Mouse (Mus musculus): Measurements from ENCODE around the gene Prkca. TPM values are rescaled to one million over a fixed set of nuclear protein-coding genes. Genes with fewer than 3 reads are reported as not detected.

Prkca gene
- polyA plus RNA-seq, 1 experiment from 2014 or later = 9.7 TPM

DNA sequence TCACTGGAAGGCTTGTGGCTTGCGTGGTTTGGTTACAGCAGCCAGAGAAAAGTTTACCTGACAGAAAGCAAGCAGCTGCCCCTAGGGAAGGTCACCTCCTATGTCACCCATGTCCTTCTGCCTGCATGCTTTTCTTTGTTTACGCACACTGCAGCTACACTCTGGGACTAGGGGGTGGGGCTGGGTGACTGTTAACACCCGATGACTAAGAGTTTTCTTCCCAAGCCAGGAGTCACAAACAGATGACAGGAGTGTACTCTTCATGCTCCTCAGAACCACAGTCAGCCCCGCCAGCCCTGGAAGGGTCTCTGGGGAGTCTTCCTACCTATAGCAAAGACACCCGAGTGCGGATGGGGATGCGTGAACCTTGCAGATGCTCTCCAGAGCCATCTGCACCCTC lies 351.7 kb downstream of the Prkca start:
- H3K4me1 ChIP-seq = peaks cover 10% of the 10 kb centered on the region; the same call in 1 of the 2 replicates
- no peak overlapping the region for H3K9ac ChIP-seq
- no peaks in the 10 kb centered on the region for H3K9me3 ChIP-seq (replicated peaks)
- no peak overlapping the region for H3K4me3 ChIP-seq (replicated peaks)
- no peak for ATAC-seq (ENCODE audit: insufficient number of reproducible peaks, low FRiP score, low TSS enrichment, low read depth)
- 62% methylated on average over 7 of the region's 7 CpGs for WGBS
- H3K4me2 ChIP-seq (replicated peaks) = no peak overlapping the region
- H3K27ac ChIP-seq (replicated peaks) = no peak overlapping the region
- no peaks in the 10 kb centered on the region for H3K36me3 ChIP-seq
- no peaks in the 10 kb centered on the region for H3K27me3 ChIP-seq

DNA sequence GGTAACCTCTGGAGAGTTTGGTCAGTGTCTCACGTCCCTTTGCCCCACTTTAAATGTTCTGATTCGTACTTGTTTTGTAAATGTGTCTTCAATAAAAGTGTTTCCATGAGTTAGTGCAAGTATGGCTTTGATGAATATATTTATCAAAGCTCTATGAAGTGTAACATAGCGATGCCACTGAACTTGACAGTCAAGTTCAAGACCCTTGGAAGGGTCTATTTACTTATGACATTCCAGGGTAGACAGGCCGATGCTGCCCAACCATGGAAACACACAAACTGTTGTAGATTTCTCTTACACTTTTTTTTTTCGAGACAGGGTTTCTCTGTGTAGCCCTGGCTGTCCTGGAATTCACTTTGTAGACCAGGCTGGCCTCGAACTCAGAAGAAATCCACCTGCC lies 354.5 kb downstream of the Prkca start:
- Histone ChIP-seq H3K27me3 (no peaks in the 10 kb centered on the region), H3K9ac (no peak overlapping the region), H3K36me3 (no peaks in the 10 kb centered on the region), H3K4me1 (peaks cover 12% of the 10 kb centered on the region; the same call in 1 of the 2 replicates), H3K27ac (replicated peaks) (no peak overlapping the region), H3K9me3 (replicated peaks) (no peaks in the 10 kb centered on the region), H3K4me2 (replicated peaks) (no peak overlapping the region), H3K4me3 (replicated peaks) (no peak overlapping the region)
- no peak for ATAC-seq (ENCODE audit: insufficient number of reproducible peaks, low FRiP score, low TSS enrichment, low read depth)
- WGBS = 78% methylated on average over 6 of the region's 6 CpGs

DNA sequence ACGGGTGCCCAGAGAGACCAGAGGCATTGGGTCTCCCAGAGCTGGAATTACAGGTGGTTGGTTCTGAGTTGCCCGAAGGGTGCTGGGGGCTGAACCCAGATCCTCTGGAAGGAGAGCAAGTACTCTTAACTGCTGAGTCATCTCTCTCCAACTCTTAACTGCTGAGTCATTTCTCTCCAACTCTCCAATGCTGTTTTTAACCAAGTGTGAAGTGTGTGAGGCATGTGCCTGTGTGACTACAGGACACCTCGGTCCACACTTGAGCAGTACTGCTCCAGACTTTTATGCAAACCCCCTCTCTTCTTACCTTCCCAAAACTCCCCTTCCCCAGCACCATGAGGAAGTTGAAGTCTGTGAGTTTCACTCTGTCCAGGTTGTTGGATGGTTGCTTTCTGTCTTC lies 357.8 kb downstream of the Prkca start:
- Histone ChIP-seq H3K9ac (no peak overlapping the region), H3K4me3 (replicated peaks) (no peak overlapping the region), H3K36me3 (no peaks in the 10 kb centered on the region), H3K4me2 (replicated peaks) (no peak overlapping the region), H3K27me3 (no peaks in the 10 kb centered on the region), H3K27ac (replicated peaks) (no peak overlapping the region), H3K9me3 (replicated peaks) (no peaks in the 10 kb centered on the region), H3K4me1 (peaks cover 24% of the 10 kb centered on the region)
- WGBS = 90% methylated on average over 3 of the region's 3 CpGs
- ATAC-seq (ENCODE audit: insufficient number of reproducible peaks, low FRiP score, low TSS enrichment, low read depth) = no peak

DNA sequence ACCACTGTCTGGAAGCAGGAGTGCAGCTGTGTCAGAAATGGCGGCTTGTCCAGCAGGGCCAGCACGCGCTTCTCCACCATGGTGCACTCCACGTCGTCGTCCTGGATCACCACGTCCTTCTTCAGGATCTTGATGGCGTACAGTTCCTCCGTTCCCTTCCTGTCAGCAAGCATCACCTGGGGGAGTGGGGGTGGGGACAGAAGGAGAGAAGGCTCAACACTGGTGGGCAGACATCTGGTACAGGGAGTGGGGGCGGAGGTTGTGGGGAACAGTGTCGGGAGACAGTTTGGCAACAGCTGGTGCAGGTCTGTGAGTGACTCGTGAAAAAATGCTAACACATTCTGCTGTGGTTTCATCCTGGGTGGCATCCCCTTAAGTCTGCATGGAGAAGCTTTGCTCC lies 359.8 kb downstream of the Prkca start:
- Histone ChIP-seq H3K4me3 (replicated peaks) (no peak overlapping the region), H3K27ac (replicated peaks) (no peak overlapping the region), H3K36me3 (no peaks in the 10 kb centered on the region), H3K4me1 (peaks cover 24% of the 10 kb centered on the region), H3K27me3 (no peaks in the 10 kb centered on the region), H3K9ac (no peak overlapping the region), H3K4me2 (replicated peaks) (no peak overlapping the region), H3K9me3 (replicated peaks) (no peaks in the 10 kb centered on the region)
- 62% methylated on average over 12 of the region's 12 CpGs for WGBS
- no peak for ATAC-seq (ENCODE audit: insufficient number of reproducible peaks, low FRiP score, low TSS enrichment, low read depth)

DNA sequence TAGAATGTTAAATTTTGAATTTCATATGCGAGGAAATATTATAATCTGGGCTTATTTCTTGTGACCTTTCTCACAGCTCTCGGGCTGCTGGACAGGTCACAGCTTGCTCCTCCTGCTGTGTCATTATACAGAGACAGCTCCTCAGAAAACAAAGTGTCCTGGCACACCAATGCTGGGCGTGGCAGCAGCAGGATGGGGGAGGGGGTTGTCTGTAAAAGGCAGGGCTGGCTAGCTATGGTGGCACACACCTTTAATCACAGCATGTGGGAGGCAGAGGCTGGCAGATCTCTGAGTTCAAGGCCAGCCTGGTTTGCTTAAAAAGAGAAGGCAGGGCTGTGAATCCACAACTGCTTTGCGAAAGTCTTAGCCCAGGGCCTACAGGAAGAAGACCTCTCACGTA lies 360.5 kb downstream of the Prkca start:
- ATAC-seq (ENCODE audit: insufficient number of reproducible peaks, low FRiP score, low TSS enrichment, low read depth) = no peak
- Histone ChIP-seq H3K4me2 (replicated peaks) (no peak overlapping the region), H3K4me1 (peaks cover 24% of the 10 kb centered on the region), H3K27me3 (no peaks in the 10 kb centered on the region), H3K9me3 (replicated peaks) (no peaks in the 10 kb centered on the region), H3K4me3 (replicated peaks) (no peak overlapping the region), H3K9ac (no peak overlapping the region), H3K36me3 (0 out of 2 replicates have a peak, but pooled peaks cover 1% of the 10 kb centered on the region), H3K27ac (replicated peaks) (no peak overlapping the region)
- 61% methylated on average over 5 of the region's 5 CpGs for WGBS

DNA sequence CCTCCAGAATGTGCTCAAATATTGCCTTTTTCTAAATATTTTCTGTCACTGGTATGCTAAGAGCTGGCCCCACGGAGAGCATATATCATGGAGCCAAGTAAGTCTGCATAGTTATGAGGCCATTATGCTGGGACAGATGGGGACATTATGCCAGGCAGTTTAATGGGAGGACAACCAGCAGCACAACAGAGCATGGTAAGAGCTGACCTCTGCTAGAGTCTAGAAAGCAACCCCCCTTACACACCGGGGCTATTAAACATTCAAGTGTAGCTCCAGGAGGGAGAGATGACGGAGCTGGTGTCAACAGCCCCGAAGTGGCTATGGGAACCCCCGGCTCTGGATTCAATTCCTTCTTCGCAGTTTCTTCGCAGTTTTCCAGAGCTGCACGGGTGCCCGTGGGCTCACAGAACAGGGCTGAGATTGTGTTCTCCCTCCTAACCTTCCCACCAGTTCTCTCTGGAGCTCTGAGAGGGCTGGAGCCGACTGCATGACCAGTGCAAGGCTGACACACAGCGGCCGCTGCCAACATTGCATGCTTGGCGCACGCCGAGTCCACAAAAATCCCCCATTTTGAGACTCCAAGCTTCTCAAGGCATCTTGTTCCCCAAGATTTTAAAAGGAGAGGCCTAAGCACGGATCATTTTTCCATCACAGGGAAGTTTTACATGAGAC lies 361.4 kb downstream of the Prkca start:
- Histone ChIP-seq H3K4me3 (replicated peaks) (no peak overlapping the region), H3K9ac (no peak overlapping the region), H3K27ac (replicated peaks) (no peak overlapping the region), H3K9me3 (replicated peaks) (no peaks in the 10 kb centered on the region), H3K4me2 (replicated peaks) (no peak overlapping the region), H3K4me1 (peaks cover 24% of the 10 kb centered on the region), H3K36me3 (0 out of 2 replicates have a peak, but pooled peaks cover 9% of the 10 kb centered on the region), H3K27me3 (no peaks in the 10 kb centered on the region)
- peak; percentile 70; the same call in 1 of the 2 replicates for ATAC-seq (ENCODE audit: insufficient number of reproducible peaks, low FRiP score, low TSS enrichment, low read depth)
- WGBS = 24% methylated on average over 16 of the region's 16 CpGs

DNA sequence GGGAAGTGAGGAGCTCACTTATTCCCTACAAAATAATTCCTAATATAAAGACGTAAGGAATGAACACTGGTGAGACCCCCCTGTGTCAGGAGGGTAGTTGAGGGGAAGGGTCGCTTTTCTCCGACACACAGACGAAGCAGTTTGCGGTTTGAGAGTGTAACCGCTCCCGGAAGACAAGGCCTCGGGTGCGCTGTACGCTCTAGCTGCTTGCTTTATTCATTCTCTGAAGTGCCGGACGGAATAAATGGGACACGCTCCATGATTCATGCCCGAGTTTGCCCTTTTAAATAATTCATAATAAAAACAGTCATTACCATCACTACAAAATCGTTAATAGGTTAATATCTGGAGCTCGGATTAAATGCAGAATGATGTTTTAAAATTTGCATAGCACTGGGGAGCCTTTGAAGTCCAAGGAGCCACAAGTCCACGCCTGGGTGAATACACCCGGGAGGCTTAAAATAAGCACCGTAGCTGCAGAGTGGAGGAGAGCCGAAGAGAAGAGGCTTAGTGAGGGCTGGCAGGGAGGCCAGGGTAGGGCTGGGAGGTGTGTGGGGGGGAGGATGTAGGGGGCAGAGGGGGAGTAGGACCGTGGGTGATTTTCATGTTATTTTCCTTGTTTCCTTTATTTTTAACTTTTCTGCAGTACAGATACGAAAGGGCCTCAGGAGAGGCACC lies 364.1 kb downstream of the Prkca start:
- Histone ChIP-seq H3K9ac (no peak overlapping the region), H3K4me2 (replicated peaks) (no peak overlapping the region), H3K27me3 (no peaks in the 10 kb centered on the region), H3K9me3 (replicated peaks) (no peaks in the 10 kb centered on the region), H3K27ac (replicated peaks) (no peak overlapping the region), H3K4me3 (replicated peaks) (no peak overlapping the region), H3K36me3 (0 out of 2 replicates have a peak, but pooled peaks cover 12% of the 10 kb centered on the region), H3K4me1 (peaks cover 13% of the 10 kb centered on the region)
- no peak for ATAC-seq (ENCODE audit: insufficient number of reproducible peaks, low FRiP score, low TSS enrichment, low read depth)
- WGBS = 45% methylated on average over 22 of the region's 22 CpGs

DNA sequence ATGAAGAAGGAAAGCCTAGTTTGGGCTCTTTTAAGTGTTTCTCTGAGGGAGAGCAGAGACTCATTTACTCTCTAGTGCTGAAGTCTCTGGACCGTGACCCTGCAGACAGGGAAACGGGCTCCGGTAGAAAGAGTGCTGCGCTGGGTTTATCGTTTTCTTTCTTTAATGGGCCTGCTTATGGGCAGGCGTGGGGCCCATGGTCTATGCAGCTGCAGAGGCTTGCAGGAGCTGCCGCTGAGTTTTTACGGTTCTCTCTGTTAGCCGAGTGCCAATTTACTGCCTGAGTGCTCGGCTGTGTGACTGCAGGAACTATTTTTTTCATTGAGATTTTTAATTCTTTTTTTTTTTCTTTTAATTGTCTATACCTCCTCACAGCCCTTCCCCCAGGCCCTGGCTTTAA lies 373.8 kb downstream of the Prkca start:
- Histone ChIP-seq H3K4me3 (replicated peaks) (no peak overlapping the region), H3K4me2 (replicated peaks) (no peak overlapping the region), H3K4me1 (peaks cover 16% of the 10 kb centered on the region), H3K9me3 (replicated peaks) (no peaks in the 10 kb centered on the region), H3K36me3 (0 out of 2 replicates have a peak, but pooled peaks cover 4% of the 10 kb centered on the region), H3K27me3 (no peaks in the 10 kb centered on the region), H3K9ac (no peak overlapping the region), H3K27ac (replicated peaks) (no peak overlapping the region)
- 64% methylated on average over 10 of the region's 10 CpGs for WGBS
- ATAC-seq (ENCODE audit: insufficient number of reproducible peaks, low FRiP score, low TSS enrichment, low read depth) = no peak

DNA sequence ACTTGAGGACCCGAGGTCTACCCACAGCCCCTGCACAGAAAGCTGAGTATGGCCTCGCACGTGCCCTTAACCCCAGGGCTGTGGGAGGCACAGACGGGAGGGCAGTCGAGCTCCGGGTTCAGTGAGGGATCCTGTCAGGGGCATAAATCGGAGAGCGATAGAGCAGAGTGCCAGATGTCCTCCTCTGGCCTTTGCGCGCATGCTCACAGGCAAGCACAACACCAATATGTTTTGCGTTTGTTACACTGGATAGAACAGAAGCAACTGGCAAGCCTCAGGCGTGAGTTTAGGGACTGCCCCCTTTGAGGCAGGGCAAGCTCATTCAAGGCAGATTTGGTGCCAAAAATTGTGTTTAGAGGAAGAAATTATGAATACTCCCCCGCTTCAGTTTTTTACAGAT lies 375.6 kb downstream of the Prkca start:
- 35% methylated on average over 13 of the region's 13 CpGs for WGBS
- ATAC-seq (ENCODE audit: insufficient number of reproducible peaks, low FRiP score, low TSS enrichment, low read depth) = no peak
- peak overlapping the region; percentile 3; the same call in 1 of the 2 replicates for H3K4me2 ChIP-seq (replicated peaks)

DNA sequence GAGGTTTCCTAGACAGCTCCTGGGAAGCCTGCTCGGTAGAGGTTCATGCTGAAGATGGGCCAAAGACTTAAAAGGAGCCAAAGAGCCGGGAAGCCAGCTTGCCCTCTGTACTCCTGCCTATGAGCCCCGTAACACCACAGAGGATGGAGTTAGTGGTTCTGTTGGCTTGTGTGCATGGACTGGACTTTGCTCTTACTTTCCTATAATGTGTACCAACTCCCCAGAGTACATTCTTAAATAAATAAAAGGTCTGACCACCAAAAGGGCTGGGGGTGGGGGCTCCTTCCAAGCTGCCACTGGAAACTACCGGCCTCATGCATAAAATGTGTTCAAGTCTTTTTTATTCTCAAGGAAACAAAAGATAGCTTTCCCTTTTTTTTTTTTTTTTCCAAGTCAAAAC lies 377.5 kb downstream of the Prkca start:
- 85% methylated on average over 4 of the region's 4 CpGs for WGBS
- no peak overlapping the region for H3K9ac ChIP-seq
- ATAC-seq (ENCODE audit: insufficient number of reproducible peaks, low FRiP score, low TSS enrichment, low read depth) = no peak

More for the DNA sequence above, 375.6 kb downstream of the Prkca start:
- no peaks in the 10 kb centered on the region for H3K9me3 ChIP-seq (replicated peaks)
- H3K27ac ChIP-seq (replicated peaks) = no peak overlapping the region
- no peaks in the 10 kb centered on the region for H3K36me3 ChIP-seq
- no peaks in the 10 kb centered on the region for H3K27me3 ChIP-seq
- peaks cover 16% of the 10 kb centered on the region for H3K4me1 ChIP-seq
- no peak overlapping the region for H3K4me3 ChIP-seq (replicated peaks)
- H3K9ac ChIP-seq = no peak overlapping the region

DNA sequence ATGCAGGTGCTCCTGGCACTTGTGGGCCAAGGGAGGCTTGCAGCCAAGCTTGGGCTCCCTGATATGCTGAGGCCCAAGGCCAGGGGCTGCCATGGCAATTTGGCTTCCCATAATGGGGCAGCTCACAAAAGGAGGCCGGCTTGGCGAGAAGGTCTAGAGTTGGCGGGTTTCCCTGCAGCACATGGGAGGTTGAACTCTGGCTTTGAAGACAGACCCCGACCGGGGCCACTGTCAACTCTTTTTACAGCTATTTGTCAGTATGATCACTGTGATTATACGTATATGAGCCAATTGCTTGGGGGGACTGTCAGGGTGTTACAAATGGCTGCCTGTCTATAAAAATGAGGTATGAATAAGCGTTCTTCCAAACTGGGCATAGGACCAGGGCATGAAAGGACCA lies 378.3 kb downstream of the Prkca start:
- Histone ChIP-seq H3K36me3 (no peaks in the 10 kb centered on the region), H3K27ac (replicated peaks) (no peak overlapping the region), H3K9me3 (replicated peaks) (no peaks in the 10 kb centered on the region), H3K27me3 (no peaks in the 10 kb centered on the region), H3K4me3 (replicated peaks) (no peak overlapping the region), H3K9ac (no peak overlapping the region), H3K4me2 (replicated peaks) (no peak overlapping the region), H3K4me1 (peaks cover 16% of the 10 kb centered on the region)
- no peak for ATAC-seq (ENCODE audit: insufficient number of reproducible peaks, low FRiP score, low TSS enrichment, low read depth)
- 67% methylated on average over 7 of the region's 7 CpGs for WGBS

More for the DNA sequence above, 377.5 kb downstream of the Prkca start:
- H3K36me3 ChIP-seq = no peaks in the 10 kb centered on the region
- H3K27ac ChIP-seq (replicated peaks) = no peak overlapping the region
- peaks cover 16% of the 10 kb centered on the region for H3K4me1 ChIP-seq
- H3K9me3 ChIP-seq (replicated peaks) = no peaks in the 10 kb centered on the region
- no peak overlapping the region for H3K4me2 ChIP-seq (replicated peaks)
- H3K4me3 ChIP-seq (replicated peaks) = no peak overlapping the region
- H3K27me3 ChIP-seq = no peaks in the 10 kb centered on the region
